9 mouse cellular contexts compared by ENCODE assay signal in the genomic region with DNA sequence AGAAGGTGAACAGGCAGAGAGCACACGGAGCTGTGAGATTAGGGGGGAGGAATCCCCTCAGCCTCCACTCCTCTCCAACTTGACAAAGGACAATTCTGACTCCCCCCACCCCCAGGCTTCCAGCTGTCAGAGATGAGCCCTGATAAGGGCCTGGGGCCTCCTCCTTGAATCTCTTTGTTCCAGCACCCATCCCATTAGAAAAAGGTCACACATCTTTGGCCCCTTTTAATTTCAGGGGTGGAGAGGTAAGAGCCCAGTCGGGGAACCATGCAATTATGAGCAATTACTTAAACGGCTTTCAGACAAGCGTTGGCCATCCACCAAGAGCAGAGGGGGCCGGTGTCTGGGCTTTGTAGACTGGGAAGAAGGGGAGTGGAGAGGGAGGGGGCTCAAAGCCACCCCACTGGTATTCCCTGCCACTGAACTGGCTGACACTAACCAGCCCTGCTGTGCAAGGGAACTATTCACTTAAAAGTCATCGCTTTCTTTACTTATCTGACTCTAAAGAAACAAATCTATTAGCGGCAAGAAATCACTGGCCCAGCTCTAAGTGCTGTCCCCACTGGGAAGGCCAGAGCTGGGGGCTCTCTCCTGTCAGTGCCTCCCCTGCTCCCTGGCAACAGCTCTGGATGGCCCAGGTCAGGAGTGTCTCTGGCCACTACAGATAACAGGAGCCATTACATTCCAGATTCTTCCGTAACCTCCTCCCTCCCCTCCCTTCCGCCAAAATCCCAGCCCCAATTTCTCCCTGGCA.
DNase-seq lines count a peak whose midpoint lies in the region; ATAC-seq and TF ChIP-seq lines count a peak whose summit lies in the region.
"Had no signal": no experiment of that assay in that cellular context is flagged by ENCODE, and none has a peak within 500 bp of the region (broad histone marks: within the 10 kb centered on the region; RNA-seq: fewer than 3 reads in every experiment).

No protein-coding gene starts in this region.

- H3K27ac ChIP-seq in forebrain, embryonic 12.5 days: no peak overlapping the region
- no peak overlapping the region for H3K27ac ChIP-seq in left cerebral cortex, adult 2 months

- peaks cover 11% of the 10 kb centered on the region for H3K4me1 ChIP-seq in forebrain, embryonic 12.5 days

- H3K27me3 ChIP-seq in forebrain, embryonic 12.5 days: peaks cover 58% of the 10 kb centered on the region

- no peaks in the 10 kb centered on the region for H3K36me3 ChIP-seq in forebrain, embryonic 12.5 days (replicated peaks)

- H3K9me3 ChIP-seq in forebrain, embryonic 12.5 days: no peaks in the 10 kb centered on the region

- DNase-seq in kidney, postnatal 4 days: peak; percentile 23 to 31
- DNase-seq in kidney, postnatal 14 days: no peak
- DNase-seq in liver: peak; percentile 8
- DNase-seq in retina, embryonic 14.5 days (ENCODE audit: low spot score): peak; percentile 80
- DNase-seq in left cerebral cortex, adult 2 months (ENCODE audit: extremely low spot score in 1 of 2, low spot score in 2 of 2): no peak
- no peak for DNase-seq in cerebellum, adult 9-10 months
- DNase-seq in right cerebral cortex, postnatal 36 days (ENCODE audit: low spot score in 2 of 2): no peak
- DNase-seq: spleen, adult 18-20 months had no signal

- H3K4me3 ChIP-seq in forebrain, embryonic 12.5 days (replicated peaks): no peak overlapping the region
- no peak overlapping the region for H3K4me3 ChIP-seq in left cerebral cortex, adult 2 months

- no peak for TF ChIP-seq CTCF in left cerebral cortex, adult 2 months (IDR thresholded peaks at IDR 0.05)

- 4% methylated on average over 9 of the region's 9 CpGs for WGBS in forebrain, embryonic 12.5 days

- intact Hi-C loops in left cerebral cortex, adult 2 months (cut with DNase I): no loop called here

- 0 out of 2 replicates have a peak overlapping the region, but pooled peaks have one; percentile 4 for H3K4me2 ChIP-seq in forebrain, embryonic 12.5 days

- peak; percentile 83 for ATAC-seq in forebrain, embryonic 12.5 days (ENCODE audit: low FRiP score)

- no peak overlapping the region for H3K9ac ChIP-seq in forebrain, embryonic 12.5 days

Comparison
In these comparisons a context has a peak if more than half of its experiments do, and no peak if none do; other contexts are left out.
1. DNase-seq: peak in kidney, postnatal 4 days (2 of 2), liver (single experiment) and retina, embryonic 14.5 days (single experiment); none in kidney, postnatal 14 days (single experiment), left cerebral cortex, adult 2 months (0 of 2), cerebellum, adult 9-10 months (single experiment) and right cerebral cortex, postnatal 36 days (0 of 2).